Mouse (Mus musculus) testis, adult 2 months (tissue): ENCODE data around the gene Kdm6b. TPM values are rescaled to one million over a fixed set of nuclear protein-coding genes. Genes with fewer than 3 reads are reported as not detected.

Source experiments
- H3K27ac ChIP-seq: fragments of 200-500 bp; 2 replicates; pipeline ENCODE4 v1.5.1; 2012; ENCODE audit warnings: low read depth, low read length; ENCODE audit not compliant: control insufficient read depth, insufficient read depth
- H3K27me3 ChIP-seq: fragments of 200-500 bp; 2 replicates; pipeline ENCODE4 v1.6.1; 2012; ENCODE audit warnings: mild to moderate bottlenecking, low read length, moderate library complexity; ENCODE audit not compliant: control insufficient read depth, insufficient read depth
- H3K36me3 ChIP-seq: fragments of 200-500 bp; 2 replicates; pipeline ENCODE4 v1.6.1; 2012; ENCODE audit warnings: mild to moderate bottlenecking, low read length; ENCODE audit not compliant: control insufficient read depth, insufficient read depth
- H3K4me1 ChIP-seq: fragments of 200-500 bp; 2 replicates; pipeline ENCODE4 v1.6.1; 2012; ENCODE audit warnings: low read length; ENCODE audit not compliant: control insufficient read depth, insufficient read depth
- H3K4me3 ChIP-seq: fragments of 200-500 bp; 2 replicates; pipeline ENCODE4 v1.5.1; 2012; ENCODE audit warnings: low read depth, mild to moderate bottlenecking, low read length, moderate library complexity, mixed read lengths; ENCODE audit not compliant: control insufficient read depth
- CTCF ChIP-seq: fragments of 200-500 bp; IDR thresholded peaks from 2 replicates; pipeline ENCODE4 v1.5.1; 2012; ENCODE audit warnings: low read depth, mild to moderate bottlenecking, inconsistent platforms, low read length, moderate library complexity; ENCODE audit not compliant: control insufficient read depth, insufficient read depth, insufficient replicate concordance
- POLR2A ChIP-seq: fragments of 200-500 bp; IDR thresholded peaks from 2 replicates; pipeline ENCODE4 v1.6.1; 2012; ENCODE audit warnings: low read depth, mild to moderate bottlenecking, inconsistent platforms, low read length, moderate library complexity; ENCODE audit not compliant: control insufficient read depth
- polyA plus RNA-seq: library from polyadenylated mRNA; depleted of rRNA; stranded (reverse); fragments of >200 nt; gene quantifications from 2 replicates; pipeline ENCODE4 v1.2.3, GENCODE M21; 2012; rRNA removed

Kdm6b gene
- polyA plus RNA-seq, result 8.0 and 8.6 TPM in 2 replicates

DNA sequence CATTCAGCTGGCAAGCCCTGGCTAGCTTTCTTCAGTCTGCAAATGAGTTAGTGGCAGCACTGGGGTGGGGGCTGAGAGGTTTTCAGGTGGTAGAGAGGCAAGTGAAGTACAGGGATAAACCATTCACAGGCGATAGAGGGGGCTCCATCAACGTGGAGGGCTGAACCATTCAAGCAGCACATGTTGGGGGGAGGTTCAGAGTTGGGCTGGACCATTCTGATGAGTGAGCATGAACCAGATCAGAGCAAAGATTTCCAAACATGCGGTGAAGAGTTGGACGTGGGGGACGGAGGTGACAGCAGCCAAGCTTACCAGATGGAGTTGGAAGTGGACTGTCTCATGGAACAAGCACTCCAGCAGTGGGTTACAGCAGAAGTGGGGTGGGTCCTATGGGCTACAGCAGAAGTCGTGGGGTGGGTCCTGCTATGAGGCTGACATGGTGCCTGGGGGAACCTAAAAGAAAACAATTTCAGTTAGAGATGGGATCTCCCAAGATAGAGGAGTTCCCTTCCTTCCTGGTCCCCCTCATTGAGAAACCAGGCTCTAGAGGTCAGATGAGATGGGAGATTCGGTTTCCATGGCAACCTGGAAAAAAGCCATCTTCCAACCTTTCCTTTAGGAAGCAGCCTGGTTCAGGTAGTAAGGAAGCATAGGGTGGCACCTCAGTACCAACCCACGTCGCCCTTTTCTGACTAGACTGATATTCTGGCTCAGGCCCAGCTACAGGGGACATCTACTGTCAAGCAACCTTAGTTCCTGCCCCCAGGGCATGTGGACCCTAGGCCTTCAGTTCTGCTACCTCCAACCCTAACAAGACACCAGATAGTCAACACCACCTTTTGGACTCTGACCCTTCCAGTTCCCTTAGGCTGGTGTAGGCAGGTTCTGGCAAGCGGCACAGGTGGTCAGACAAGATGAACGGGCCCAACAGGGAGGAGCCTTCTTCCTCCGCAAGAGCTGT, at the start of gene Kdm6b:
Gene Kdm6b, minus strand, starts transcription at position 455 of the 961 bp plus-strand sequence.
- Histone ChIP-seq H3K4me1 (peaks cover 61% of the 10 kb centered on the region), H3K36me3 (no peaks in the 10 kb centered on the region), H3K27me3 (no peaks in the 10 kb centered on the region), H3K27ac (peak within 1 kb of the TSS; percentile 31; the same call in 1 of the 2 replicates), H3K4me3 (peak within 1 kb of the TSS; percentile 36)
- TF ChIP-seq POLR2A (no peak), CTCF (no peak)

DNA sequence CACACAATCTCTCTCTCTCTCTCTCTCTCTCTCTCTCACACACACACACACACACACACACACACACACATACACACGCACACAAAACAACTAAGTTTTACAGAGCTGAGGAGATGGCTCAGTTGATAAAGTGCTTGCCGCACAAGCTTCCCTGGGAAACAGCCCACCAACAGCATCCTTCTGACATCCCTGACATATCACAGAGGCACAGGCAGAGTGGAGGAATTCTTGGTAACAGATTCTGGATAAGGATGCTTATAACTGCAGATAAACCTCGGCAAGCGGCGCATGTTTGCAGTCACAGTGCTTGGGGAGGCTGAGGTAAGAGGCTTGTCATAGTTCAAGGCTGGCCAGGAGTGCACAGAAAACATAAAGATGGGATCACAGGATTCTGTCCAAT, 48.1 kb upstream of the Kdm6b start:
- TF ChIP-seq POLR2A (no peak), CTCF (no peak)

DNA sequence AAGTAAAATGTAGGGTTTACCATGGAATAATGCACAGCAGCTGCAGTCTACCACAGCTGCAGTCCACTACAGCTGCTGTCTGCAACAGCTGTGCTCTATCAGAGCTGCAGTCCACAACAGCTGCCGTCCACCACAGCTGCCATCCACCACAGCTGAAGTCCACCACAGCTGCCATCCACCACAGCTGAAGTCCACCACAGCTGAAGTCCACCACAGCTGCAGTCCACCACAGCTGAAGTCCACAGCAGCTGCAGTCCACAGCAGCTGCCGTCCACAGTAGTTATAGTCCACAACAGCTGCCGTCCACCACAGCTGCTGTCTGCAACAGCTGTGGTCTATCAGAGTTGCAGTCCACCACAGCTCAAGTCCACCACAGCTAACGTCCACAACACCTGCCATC, 46.4 kb upstream of the Kdm6b start:
- Histone ChIP-seq H3K27me3 (no peaks in the 10 kb centered on the region), H3K4me1 (no peaks in the 10 kb centered on the region; the same call in 1 of the 2 replicates), H3K4me3 (no peak overlapping the region), H3K36me3 (no peaks in the 10 kb centered on the region), H3K27ac (no peak overlapping the region)
- TF ChIP-seq POLR2A (no peak), CTCF (no peak)

More for the DNA sequence above, 48.1 kb upstream of the Kdm6b start:
- no peaks in the 10 kb centered on the region; the same call in 1 of the 2 replicates for H3K4me1 ChIP-seq
- H3K27ac ChIP-seq, result no peak overlapping the region
- H3K4me3 ChIP-seq, result no peak overlapping the region
- H3K36me3 ChIP-seq, result no peaks in the 10 kb centered on the region
- no peaks in the 10 kb centered on the region for H3K27me3 ChIP-seq

DNA sequence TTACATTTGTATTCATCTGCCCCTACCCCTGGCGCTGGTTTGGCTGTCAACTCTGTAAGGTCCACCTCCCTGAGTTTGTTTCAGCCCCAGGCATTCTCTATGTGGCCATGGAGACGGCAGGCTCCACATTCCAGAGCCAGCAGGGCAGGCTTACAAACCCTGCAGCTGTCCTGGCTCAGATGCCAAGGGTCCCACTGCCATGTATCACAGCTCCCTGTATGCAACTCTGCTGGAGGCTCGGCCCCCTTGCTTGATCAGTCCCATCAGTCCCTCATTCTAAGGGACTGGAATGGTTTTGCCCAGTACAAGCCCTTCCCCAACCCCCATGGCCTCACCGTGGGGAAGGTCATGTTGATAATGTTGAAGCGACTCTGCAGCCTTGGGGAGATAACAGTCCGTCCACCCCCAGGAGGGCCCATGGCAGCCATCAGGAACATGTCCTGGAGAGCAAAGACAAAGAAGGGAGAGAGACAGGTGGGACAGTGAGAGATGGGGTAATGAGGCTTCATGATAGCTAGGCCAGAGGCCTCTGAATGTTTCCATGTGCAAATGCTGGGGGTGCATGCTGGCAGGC, 43.6 kb upstream of the Kdm6b start:
- Histone ChIP-seq H3K4me1 (no peaks in the 10 kb centered on the region; the same call in 1 of the 2 replicates), H3K4me3 (no peak overlapping the region), H3K36me3 (no peaks in the 10 kb centered on the region), H3K27me3 (no peaks in the 10 kb centered on the region), H3K27ac (no peak overlapping the region)
- no peak for TF ChIP-seq POLR2A

GRCm38 (mm10) chr11:69452114-69452867, 38.8 kb upstream of the Kdm6b start:
- H3K36me3 ChIP-seq, result no peaks in the 10 kb centered on the region; the same call in 1 of the 2 replicates
- no peak overlapping the region; the same call in none of the 2 replicates for H3K4me3 ChIP-seq
- TF ChIP-seq POLR2A (no peak), CTCF (no peak)
- H3K27me3 ChIP-seq, result no peaks in the 10 kb centered on the region
- H3K4me1 ChIP-seq, result no peaks in the 10 kb centered on the region; the same call in 1 of the 2 replicates
- peak overlapping the region; percentile 68 for H3K27ac ChIP-seq

DNA sequence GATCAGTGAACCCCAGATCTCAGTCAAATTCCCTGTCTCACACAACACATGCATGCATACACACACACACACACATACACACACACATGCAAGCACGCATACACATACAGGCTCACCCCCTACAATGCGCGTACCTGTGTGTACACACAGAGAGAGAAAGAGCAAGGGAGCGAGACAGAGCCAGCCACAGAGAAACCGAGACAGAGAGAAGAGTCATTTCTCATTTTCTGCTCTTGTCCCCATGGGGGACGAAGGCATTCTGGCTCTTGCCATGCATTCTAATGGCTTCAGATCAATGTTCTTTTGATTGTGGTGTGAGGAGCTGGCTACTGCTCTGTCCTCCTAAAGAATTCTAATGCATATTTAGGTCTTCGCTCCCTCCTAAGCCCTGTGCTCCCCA, 33.8 kb upstream of the Kdm6b start:
- H3K27me3 ChIP-seq, result no peaks in the 10 kb centered on the region
- no peaks in the 10 kb centered on the region; the same call in 1 of the 2 replicates for H3K36me3 ChIP-seq
- H3K4me3 ChIP-seq, result no peak overlapping the region
- no peak overlapping the region for H3K27ac ChIP-seq
- no peaks in the 10 kb centered on the region for H3K4me1 ChIP-seq
- TF ChIP-seq POLR2A (no peak), CTCF (no peak)

DNA sequence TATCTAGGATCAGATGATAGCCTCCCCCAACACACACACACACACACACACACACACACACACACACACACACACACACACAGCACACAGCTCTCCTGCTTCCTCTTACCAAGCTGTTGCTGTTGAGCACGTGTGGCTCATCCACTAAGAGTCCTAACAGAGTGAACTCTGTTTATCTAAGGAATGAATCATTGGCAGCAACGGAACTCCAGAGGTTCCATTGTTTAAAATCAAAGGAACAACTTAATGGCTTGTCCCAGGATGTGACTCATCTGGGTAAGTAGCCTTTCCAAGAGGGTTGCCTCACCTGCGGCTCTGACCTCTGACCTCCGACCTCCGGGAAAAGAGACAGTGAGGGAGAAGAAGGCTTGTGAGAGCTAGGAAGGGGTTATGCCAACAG, 29.9 kb upstream of the Kdm6b start:
- no peak overlapping the region for H3K4me3 ChIP-seq
- no peak for TF ChIP-seq CTCF
- no peaks in the 10 kb centered on the region; the same call in 1 of the 2 replicates for H3K36me3 ChIP-seq
- H3K4me1 ChIP-seq, result no peaks in the 10 kb centered on the region
- no peaks in the 10 kb centered on the region for H3K27me3 ChIP-seq
- H3K27ac ChIP-seq, result no peak overlapping the region
